Mouse (Mus musculus) liver, embryonic 15.5 days (tissue): ENCODE measurements around the gene Cd300a. TPM values are rescaled to one million over a fixed set of nuclear protein-coding genes. Genes with fewer than 3 reads are reported as not detected.

Experiments
- ATAC-seq: fragments of 200-750 bp; cut with Nextera tagmentation; 2 replicates; pipeline ENCODE4 v1.8.0; 2017; ENCODE audit warnings: moderate number of reproducible peaks, mild to moderate bottlenecking, moderate library complexity; ENCODE audit not compliant: insufficient read depth
- H3K27ac ChIP-seq: fragments of 300-500 bp; sonication (generic); replicated peaks from 2 replicates; pipeline ENCODE4 v1.5.1; 2015; ENCODE audit warnings: mild to moderate bottlenecking, inconsistent platforms
- H3K27me3 ChIP-seq: fragments of 300-500 bp; sonication (generic); 2 replicates; pipeline ENCODE4 v1.6.1; 2015; ENCODE audit warnings: mild to moderate bottlenecking, inconsistent platforms
- H3K36me3 ChIP-seq: fragments of 300-500 bp; sonication (generic); replicated peaks from 2 replicates; pipeline ENCODE4 v1.6.1; 2015; ENCODE audit warnings: moderate library complexity, mild to moderate bottlenecking, inconsistent platforms
- H3K4me1 ChIP-seq: fragments of 300-500 bp; sonication (generic); replicated peaks from 2 replicates; pipeline ENCODE4 v1.6.1; 2015; ENCODE audit warnings: inconsistent platforms
- H3K4me2 ChIP-seq: fragments of 300-500 bp; sonication (generic); 2 replicates; pipeline ENCODE4 v1.6.1; 2015; ENCODE audit warnings: moderate library complexity, mild to moderate bottlenecking, inconsistent platforms
- H3K4me3 ChIP-seq: fragments of 300-500 bp; sonication (generic); replicated peaks from 2 replicates; pipeline ENCODE4 v1.5.1; 2015; ENCODE audit warnings: mild to moderate bottlenecking, inconsistent platforms
- H3K9ac ChIP-seq: fragments of 300-500 bp; sonication (generic); 2 replicates; pipeline ENCODE4 v1.6.1; 2015; ENCODE audit warnings: moderate library complexity, mild to moderate bottlenecking, inconsistent platforms
- H3K9me3 ChIP-seq: fragments of 300-500 bp; sonication (generic); replicated peaks from 2 replicates; pipeline ENCODE4 v1.6.1; 2016; ENCODE audit warnings: inconsistent platforms
- WGBS: fragments of 180-500 bp; shearing (Covaris S2); methylation state at CpG from one replicate; pipeline ENCODE4 v1.1.7; 2015; ENCODE audit warnings: mixed read lengths; ENCODE audit not compliant: insufficient replicate concordance; 5-methylcytosine and 5-hydroxymethylcytosine counted together
- polyA plus RNA-seq: library from polyadenylated mRNA; unstranded; fragments of >200 nt; fragmentation: Nextera tagmentation; extraction: Ambion mirVana; gene quantifications from 2 replicates; pipeline ENCODE4 v1.2.1, GENCODE M21; 2015

The Cd300a gene
- polyA plus RNA-seq, 1 experiment from 2014 or later: 7.3 TPM

DNA sequence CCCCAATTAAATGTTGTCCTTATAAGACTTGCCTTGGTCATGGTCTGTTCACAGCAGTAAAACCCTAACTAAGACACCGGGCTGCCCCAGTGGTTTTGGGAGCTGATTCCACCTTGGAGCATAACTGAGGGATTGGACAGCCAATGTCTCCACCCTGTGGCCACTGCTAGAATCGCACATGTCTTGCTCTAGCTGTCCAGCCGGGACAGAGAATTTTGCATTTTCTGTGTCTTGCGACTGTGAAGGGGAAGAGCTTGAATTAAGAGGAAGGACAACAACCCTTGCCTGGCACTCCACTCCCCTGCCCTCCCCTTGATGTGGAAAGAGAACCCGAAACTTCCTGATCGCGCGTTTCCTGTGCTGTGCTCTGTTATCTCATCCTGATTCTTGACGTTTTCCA, 23.0 kb downstream of the Cd300a start:
- WGBS: 1% methylated on average over 9 of the region's 9 CpGs
- Histone ChIP-seq H3K27ac (no peak overlapping the region), H3K4me2 (no peak overlapping the region), H3K4me3 (no peak overlapping the region), H3K9me3 (no peaks in the 10 kb centered on the region), H3K36me3 (no peaks in the 10 kb centered on the region), H3K27me3 (no peaks in the 10 kb centered on the region), H3K4me1 (peaks cover 5% of the 10 kb centered on the region), H3K9ac (no peak overlapping the region)
- peak; percentile 56 for ATAC-seq

GRCm38 (mm10) chr11:114914978-114915377, 25.1 kb downstream of the Cd300a start:
- H3K36me3 ChIP-seq: no peaks in the 10 kb centered on the region
- 9% methylated on average over 7 of the region's 7 CpGs for WGBS
- no peak overlapping the region for H3K4me3 ChIP-seq
- no peak for ATAC-seq
- H3K9me3 ChIP-seq: no peaks in the 10 kb centered on the region
- no peak overlapping the region for H3K9ac ChIP-seq
- H3K4me2 ChIP-seq: no peak overlapping the region
- peaks cover 5% of the 10 kb centered on the region for H3K4me1 ChIP-seq
- H3K27me3 ChIP-seq: no peaks in the 10 kb centered on the region
- H3K27ac ChIP-seq: 0 out of 2 replicates have a peak overlapping the region, but pooled peaks have one; percentile 29

- ATAC-seq: no peak
- 28% methylated on average over 6 of the region's 6 CpGs for WGBS
- H3K4me2 ChIP-seq: no peak overlapping the region
- H3K9ac ChIP-seq: no peak overlapping the region
- H3K36me3 ChIP-seq: no peaks in the 10 kb centered on the region
- H3K4me3 ChIP-seq: no peak overlapping the region
- no peaks in the 10 kb centered on the region for H3K27me3 ChIP-seq
- no peak overlapping the region for H3K27ac ChIP-seq
- no peaks in the 10 kb centered on the region for H3K9me3 ChIP-seq
- peaks cover 5% of the 10 kb centered on the region for H3K4me1 ChIP-seq
Observed at GRCm38 (mm10) chr11:114917120-114917519, 27.3 kb downstream of the Cd300a start.

- Histone ChIP-seq H3K27ac (no peak overlapping the region), H3K4me2 (no peak overlapping the region), H3K36me3 (no peaks in the 10 kb centered on the region), H3K4me3 (no peak overlapping the region), H3K9me3 (no peaks in the 10 kb centered on the region), H3K27me3 (no peaks in the 10 kb centered on the region), H3K4me1 (no peaks in the 10 kb centered on the region), H3K9ac (no peak overlapping the region)
- ATAC-seq: no peak
- WGBS: 60% methylated on average over 4 of the region's 4 CpGs
Observed at GRCm38 (mm10) chr11:114922439-114922838, 32.6 kb downstream of the Cd300a start.

DNA sequence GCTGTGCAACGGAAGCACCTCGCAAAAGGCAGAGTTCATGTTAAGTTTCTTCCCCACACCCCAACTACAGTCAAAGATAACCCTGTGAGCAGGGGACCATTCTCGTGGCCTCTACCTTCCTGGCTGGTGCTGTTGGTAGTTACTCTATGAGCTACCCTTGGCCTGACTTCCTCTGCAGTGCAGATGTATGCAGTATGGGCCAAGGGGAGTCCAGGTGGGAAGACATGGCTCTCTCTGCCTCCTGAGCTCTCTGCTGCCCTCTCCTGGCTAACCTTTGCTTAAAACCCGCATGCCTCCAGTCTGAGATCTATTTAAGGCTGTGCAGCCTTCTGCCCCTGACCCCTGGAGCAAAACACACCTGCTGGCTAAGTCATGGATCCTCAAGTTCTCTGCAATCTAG, 34.1 kb downstream of the Cd300a start:
- H3K9ac ChIP-seq: no peak overlapping the region
- no peaks in the 10 kb centered on the region for H3K9me3 ChIP-seq
- H3K27me3 ChIP-seq: no peaks in the 10 kb centered on the region
- no peak overlapping the region for H3K4me2 ChIP-seq
- H3K4me3 ChIP-seq: no peak overlapping the region
- no peaks in the 10 kb centered on the region for H3K36me3 ChIP-seq
- WGBS: 56% methylated on average over 4 of the region's 4 CpGs
- no peak for ATAC-seq
- H3K27ac ChIP-seq: no peak overlapping the region
- H3K4me1 ChIP-seq: no peaks in the 10 kb centered on the region; the same call in 1 of the 2 replicates

DNA sequence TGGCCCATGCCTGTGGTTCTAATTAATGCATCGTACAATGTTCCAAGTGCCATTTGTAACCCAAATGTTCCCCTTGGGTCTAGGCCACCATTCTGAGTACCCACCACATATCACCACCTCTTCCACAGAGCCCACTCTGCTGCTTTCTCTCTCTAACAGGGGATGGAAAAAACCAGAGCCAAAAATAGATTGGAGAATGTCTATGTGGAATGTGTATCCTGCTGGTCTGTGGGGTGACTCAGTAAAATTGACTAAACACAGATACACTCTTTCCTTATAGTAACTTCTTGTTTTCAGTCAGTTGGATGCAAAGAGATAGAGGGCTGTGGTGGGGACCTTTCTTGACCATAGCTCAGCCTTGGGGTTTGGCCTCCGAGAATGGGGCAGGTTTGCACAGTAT, 39.7 kb downstream of the Cd300a start:
- Histone ChIP-seq H3K27me3 (no peaks in the 10 kb centered on the region), H3K36me3 (no peaks in the 10 kb centered on the region), H3K9ac (no peak overlapping the region), H3K9me3 (no peaks in the 10 kb centered on the region), H3K4me3 (no peak overlapping the region), H3K4me2 (no peak overlapping the region), H3K27ac (no peak overlapping the region), H3K4me1 (peaks cover 6% of the 10 kb centered on the region)
- no peak for ATAC-seq
- WGBS: 44% methylated on average over 2 of the region's 2 CpGs

GRCm38 (mm10) chr11:114931041-114931440, 41.2 kb downstream of the Cd300a start:
- peaks cover 6% of the 10 kb centered on the region for H3K4me1 ChIP-seq
- 0 out of 2 replicates have a peak overlapping the region, but pooled peaks have one; percentile 19 for H3K27ac ChIP-seq
- H3K36me3 ChIP-seq: no peaks in the 10 kb centered on the region
- no peak for ATAC-seq
- no peaks in the 10 kb centered on the region for H3K9me3 ChIP-seq
- H3K27me3 ChIP-seq: no peaks in the 10 kb centered on the region
- H3K9ac ChIP-seq: no peak overlapping the region
- H3K4me2 ChIP-seq: no peak overlapping the region
- WGBS: 45% methylated on average over 5 of the region's 5 CpGs
- H3K4me3 ChIP-seq: no peak overlapping the region

DNA sequence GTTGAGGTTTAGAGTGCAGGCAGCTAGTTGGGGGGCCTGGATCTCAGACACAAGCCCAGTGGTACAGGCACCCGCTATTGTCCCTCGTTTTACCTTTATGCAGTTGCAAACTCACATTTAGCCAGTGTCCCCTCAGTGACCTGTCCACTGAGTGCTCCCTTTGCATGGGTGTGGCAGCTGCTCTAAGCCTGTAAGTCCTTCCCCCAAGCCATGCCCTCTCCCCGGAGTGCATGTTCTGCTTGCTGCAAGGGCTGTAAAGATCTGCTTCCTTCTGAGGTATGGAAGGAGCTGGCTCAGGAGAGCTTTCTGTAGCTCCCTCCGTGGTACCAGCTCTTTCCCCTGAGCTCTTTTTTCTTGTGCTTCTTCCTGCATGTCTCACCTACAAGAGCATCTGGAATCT, 43.8 kb downstream of the Cd300a start:
- H3K4me3 ChIP-seq: peak overlapping the region; percentile 18
- WGBS: 49% methylated on average over 4 of the region's 4 CpGs
- no peak for ATAC-seq
- no peaks in the 10 kb centered on the region for H3K36me3 ChIP-seq
- no peak overlapping the region for H3K27ac ChIP-seq
- H3K4me2 ChIP-seq: 0 out of 2 replicates have a peak overlapping the region, but pooled peaks have one; percentile 15
- no peaks in the 10 kb centered on the region for H3K27me3 ChIP-seq
- no peak overlapping the region for H3K9ac ChIP-seq
- H3K4me1 ChIP-seq: peaks cover 6% of the 10 kb centered on the region
- no peaks in the 10 kb centered on the region for H3K9me3 ChIP-seq

- peak within 1 kb of the TSS; percentile 18 for H3K4me3 ChIP-seq
- 0 out of 2 replicates have a peak within 1 kb of the TSS, but pooled peaks have one; percentile 15 for H3K4me2 ChIP-seq
Observed at GRCm38 (mm10) chr11:114934144-114934543, 44.3 kb downstream of the Cd300a start, which contains the start of gene Cd300lb. Gene Cd300lb (minus strand): TSS chr11:114934386.

More at GRCm38 (mm10) chr11:114934144-114934543, 44.3 kb downstream of the Cd300a start, which contains the start of gene Cd300lb:
- no peak for ATAC-seq
- WGBS: 20% methylated on average over 6 of the region's 6 CpGs
- H3K9ac ChIP-seq: no peak within 1 kb of the TSS
- no peaks in the 10 kb centered on the region for H3K36me3 ChIP-seq
- H3K27me3 ChIP-seq: no peaks in the 10 kb centered on the region
- H3K27ac ChIP-seq: no peak within 1 kb of the TSS
- H3K4me1 ChIP-seq: peaks cover 4% of the 10 kb centered on the region
- H3K9me3 ChIP-seq: no peaks in the 10 kb centered on the region

Other genes with a start within 250 kb of the Cd300a start
- 503 and 662 TPM in 2 replicates for gene Rpl38, start 221.5 kb upstream of the Cd300a start, polyA plus RNA-seq
- 8.1 and 10.5 TPM in 2 replicates for gene Ttyh2, start 214.6 kb upstream of the Cd300a start, polyA plus RNA-seq
- gene Dnaic2, start 162.6 kb upstream of the Cd300a start, polyA plus RNA-seq: 0.18 and 0.56 TPM in 2 replicates
- gene Kif19a, start 124.7 kb upstream of the Cd300a start, polyA plus RNA-seq: 0.07 TPM in 2 replicates
- gene Btbd17, start 94.1 kb upstream of the Cd300a start, polyA plus RNA-seq: 0.25 TPM in 1 of 2 replicates, not detected in the other
- not detected in 2 replicates for gene Gpr142, start 91.1 kb upstream of the Cd300a start, polyA plus RNA-seq
- gene Gprc5c, start 38.9 kb upstream of the Cd300a start, polyA plus RNA-seq: 15.9 and 19.0 TPM in 2 replicates
- 1.3 and 1.5 TPM in 2 replicates for gene Cd300lb, start 44.3 kb downstream of the Cd300a start, polyA plus RNA-seq
- gene Cd300c, start 79.1 kb downstream of the Cd300a start, polyA plus RNA-seq: not detected in 2 replicates
- gene Cd300ld, start 99.9 kb downstream of the Cd300a start, polyA plus RNA-seq: 1.2 and 1.3 TPM in 2 replicates
- gene Cd300c2, start 111.8 kb downstream of the Cd300a start, polyA plus RNA-seq: 8.7 and 9.5 TPM in 2 replicates
- gene Cd300ld2, start 126.2 kb downstream of the Cd300a start, polyA plus RNA-seq: not detected in 2 replicates
- gene Cd300ld4, start 137.0 kb downstream of the Cd300a start, polyA plus RNA-seq: not detected in 2 replicates
- not detected in 2 replicates for gene Cd300ld5, start 147.7 kb downstream of the Cd300a start, polyA plus RNA-seq
- gene Cd300ld3, start 158.4 kb downstream of the Cd300a start, polyA plus RNA-seq: not detected in 2 replicates
- 0.67 and 0.89 TPM in 2 replicates for gene Cd300e, start 172.1 kb downstream of the Cd300a start, polyA plus RNA-seq
- gene Rab37, start 201.4 kb downstream of the Cd300a start, polyA plus RNA-seq: 2.2 and 2.3 TPM in 2 replicates
- 4.5 and 4.8 TPM in 2 replicates for gene Cd300lf, start 244.0 kb downstream of the Cd300a start, polyA plus RNA-seq